Mouse (Mus musculus) spleen, postnatal 14 days (tissue): ENCODE data around the gene Usp31.
A peak's percentile ranks its signal among the peaks of the same experiment; 100 is the strongest.

Experiments used
- DNase-seq, 2 experiments: peaks; one replicate each; pipeline ENCODE4 v3.0.0; 2021 to 2022; ENCODE audit warnings: low spot score in 2 of 2

Gene Usp31

DNA sequence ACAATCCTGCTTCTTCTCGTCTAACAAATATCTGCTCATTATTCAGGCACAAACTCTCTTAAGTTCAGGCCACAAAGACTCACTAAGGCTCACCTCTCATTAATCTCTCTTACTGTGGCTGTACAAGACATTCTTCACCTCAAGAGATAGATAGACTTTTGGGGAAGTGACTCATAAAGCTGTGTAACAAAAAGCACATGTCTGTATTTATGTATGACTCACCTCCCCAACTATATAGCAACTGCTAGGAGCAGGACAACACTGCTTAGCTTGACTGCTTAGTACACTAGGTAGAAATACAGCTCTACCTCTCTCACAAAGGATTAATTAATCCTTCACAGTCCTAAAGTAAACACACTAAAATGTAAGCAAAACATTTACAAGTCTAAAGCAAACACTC lies 46.3 kb downstream of the Usp31 start:
- no peak for DNase-seq

DNA sequence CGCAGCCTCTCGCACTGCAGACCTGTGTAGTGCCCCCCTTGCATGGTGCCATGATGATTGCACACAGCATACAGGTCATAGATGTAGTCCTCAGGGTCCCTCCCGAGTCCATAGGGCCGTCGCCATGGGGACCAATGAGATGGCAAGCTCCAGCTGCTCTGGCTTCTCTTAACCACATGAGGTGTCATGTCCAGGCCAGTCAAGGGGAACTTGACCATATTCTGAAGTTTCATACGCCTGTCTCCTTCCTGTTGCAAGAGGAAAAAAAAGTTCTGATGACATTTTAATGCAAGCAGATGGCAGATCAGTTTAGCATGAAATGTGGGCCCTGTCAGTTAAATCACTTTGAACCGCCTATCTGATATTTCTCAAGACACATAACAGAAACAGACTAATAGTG lies 48.2 kb downstream of the Usp31 start:
- no peak for DNase-seq

DNA sequence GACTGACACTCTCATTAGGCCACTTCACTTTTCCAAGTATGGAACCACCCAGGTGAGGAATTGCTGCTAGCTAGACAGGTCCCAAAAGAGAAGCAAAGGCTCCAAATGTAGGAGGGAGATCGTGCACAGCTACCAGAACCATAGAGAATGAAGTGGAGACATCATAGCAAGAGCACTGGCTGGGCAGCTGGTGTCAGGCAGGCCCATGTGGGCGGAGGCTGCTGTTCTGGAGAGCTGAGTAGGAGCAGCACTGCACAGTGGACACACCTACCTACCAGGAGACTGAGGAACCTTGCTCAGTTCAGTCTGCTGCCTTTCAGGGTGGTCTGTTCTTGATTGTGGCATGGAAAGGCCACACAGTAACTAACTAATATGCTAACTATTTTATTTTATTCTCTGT lies 52.4 kb downstream of the Usp31 start:
- no peak for DNase-seq

DNA sequence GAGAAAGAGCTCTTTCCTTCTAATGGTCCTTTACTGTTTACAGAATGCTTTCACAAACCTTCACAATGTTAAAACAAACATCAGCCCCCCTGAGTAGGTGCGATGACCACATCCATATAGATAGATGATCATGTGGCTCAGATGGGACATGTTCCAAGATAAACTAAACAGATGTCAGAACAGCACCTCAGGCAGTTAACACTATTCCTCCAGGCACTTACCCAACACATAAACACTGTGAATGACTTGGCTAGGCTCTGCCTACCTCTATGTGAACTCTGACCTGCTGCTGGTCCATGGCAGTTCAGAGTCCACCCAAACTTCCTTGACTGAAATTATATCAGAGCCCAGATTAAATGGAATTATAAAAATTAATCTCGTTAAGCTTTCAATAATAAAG lies 54.4 kb downstream of the Usp31 start:
- no peak for DNase-seq

DNA sequence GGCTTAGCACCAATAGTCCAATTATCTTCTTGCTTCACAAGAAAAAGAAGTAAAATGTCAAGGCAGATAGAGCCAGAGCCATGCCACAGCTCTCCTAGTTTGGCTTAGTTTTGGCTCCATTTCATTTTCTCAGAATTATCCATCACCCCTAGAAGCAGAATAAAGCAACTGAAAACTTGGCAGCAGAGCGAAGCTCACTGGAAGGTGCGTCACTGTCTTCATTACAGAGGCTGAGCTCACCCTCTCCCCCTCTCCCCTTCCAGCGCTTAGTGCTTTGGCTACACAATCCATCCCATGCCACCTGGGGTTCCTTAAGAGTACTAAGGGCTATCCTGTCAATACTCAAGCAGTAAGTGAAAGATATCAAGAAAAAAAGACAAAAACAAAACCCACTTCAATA lies 56.3 kb downstream of the Usp31 start:
- no peak for DNase-seq

DNA sequence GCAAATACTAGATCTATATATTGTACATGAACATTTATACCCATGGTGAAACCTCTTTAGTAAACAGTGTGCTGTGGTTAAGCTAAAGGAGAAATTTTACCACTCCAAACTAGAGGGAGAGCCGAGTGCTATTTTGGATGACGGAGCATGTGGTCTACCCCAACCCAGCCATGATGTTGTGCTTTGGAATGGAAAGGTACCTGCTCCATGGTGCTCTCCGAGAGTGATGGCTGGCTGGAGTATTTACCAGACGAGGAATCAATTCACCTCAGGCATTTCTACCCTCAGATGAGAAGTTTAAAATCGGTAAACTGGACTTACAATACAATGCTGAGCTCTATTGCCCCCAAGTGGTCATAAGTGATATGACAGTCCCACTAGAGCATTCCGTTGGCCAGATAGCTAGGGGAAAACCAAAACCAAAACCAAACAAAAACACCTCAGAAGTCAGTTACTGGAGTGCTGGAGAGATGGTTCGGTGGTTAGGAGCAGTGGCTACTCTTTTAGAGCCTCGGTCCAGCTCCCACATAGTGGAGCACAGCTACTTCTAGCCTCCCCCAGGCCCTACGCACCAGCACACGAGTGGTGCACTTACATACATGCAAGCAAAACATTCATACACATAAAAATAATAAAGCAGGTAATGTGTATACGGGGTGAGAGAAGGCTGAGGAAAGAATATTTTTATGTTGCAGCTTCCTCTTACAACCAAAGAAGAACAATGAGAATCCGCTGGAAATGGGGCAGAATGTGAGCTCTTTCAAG lies 65.9 kb downstream of the Usp31 start:
- peak in 1 of 2 experiments; percentile 31 for DNase-seq

DNA sequence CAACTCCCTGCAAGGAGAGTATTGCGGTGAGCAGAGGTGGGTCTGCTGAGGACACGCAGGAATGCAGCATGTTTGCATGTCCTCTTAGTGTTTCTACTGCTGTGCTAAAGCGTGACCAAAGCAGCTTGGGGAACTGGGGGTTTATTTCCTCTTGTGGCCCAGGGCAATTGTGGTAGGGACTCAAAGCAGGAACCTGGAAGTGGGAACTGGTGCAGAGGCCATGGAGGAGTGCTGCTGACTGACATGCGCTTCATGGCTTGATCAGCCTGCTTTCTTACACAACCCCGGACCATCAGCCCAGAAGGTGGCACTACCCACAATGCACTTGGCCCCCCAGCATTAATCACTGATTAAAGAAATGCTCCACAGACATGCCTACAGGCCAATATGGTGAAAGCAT lies 70.3 kb downstream of the Usp31 start:
- DNase-seq: no peak

DNA sequence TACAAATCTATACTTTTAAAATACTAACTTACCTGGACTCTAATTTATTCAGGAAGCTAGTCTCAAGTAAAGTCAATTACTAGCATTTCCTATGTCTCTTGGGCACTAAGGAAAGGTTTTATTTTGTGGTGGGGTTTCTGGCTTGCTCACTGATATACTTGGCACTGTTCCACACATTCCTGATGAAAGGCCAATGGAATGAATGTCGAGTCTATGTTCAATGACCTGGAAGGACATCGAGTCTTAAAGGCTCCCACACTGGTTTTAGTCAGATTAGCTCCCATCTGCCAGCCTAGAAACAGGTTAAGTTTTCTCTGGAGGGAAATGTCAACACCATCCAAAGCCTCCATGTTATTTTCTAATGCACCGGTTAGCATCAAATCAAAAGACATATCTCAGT lies 72.8 kb downstream of the Usp31 start:
- no peak for DNase-seq

DNA sequence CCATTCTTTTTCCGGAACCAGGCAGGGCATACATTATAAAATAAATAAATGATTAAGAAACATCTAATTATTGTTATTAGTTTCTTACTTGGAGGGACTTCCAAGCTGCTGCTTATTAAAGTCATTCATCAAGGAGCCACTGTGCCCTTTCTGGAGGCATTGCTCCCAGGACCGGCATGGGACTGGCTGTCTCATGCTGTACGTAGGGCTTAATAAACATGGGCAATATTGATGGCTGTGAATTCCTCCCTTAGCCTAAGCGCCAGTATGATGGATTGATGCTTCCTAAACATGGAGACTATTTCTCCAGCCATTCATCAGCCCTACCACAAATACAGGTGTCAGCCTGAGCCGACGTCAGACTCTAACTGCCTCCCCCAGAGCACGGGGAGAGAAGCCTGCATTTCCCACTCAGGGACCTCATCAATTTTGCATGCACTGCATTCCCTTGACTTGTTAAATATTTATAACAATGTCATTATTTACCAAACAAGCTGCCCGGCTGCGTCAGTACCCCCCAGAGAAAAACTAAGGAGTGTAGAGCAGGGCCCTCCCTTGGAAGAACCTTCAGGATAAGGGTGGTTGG lies 84.1 kb downstream of the Usp31 start:
- no peak for DNase-seq

DNA sequence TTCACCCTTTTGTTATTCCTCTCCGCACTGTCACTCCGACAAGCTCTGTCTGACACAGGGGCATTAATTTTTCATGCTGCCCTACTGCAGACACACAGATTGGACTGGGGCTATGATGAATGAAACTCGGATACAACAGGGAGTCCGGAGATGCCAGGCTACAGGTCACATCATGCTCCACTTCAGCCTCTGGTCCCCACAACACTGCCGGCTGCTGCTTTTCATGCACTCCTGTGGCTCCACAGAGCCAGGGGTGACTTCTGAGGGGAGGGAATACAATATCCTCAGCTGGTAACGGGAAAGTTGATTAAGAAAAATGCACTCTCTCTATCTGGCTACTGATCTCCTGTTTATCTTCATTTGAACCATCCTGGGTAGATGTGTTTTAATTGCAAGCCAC lies 84.6 kb downstream of the Usp31 start:
- DNase-seq: no peak

DNA sequence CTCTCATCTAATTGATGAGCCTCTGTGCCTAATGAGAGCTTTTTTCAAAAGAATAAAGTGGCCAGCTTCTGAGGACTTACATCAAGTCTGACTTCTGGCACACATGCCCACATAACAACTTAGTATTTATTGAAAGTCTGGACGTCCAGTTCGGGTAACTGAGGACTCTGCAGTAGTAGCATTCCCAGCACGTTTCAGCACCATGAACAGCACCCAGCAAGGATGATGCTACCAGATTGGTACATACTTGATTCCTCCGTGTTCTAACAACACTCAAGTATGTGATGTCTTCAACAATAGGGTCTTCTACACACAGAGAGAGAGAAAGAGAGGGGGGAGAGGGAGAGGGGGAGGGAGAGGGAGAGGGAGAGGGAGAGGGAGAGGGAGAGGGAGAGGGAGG lies 105.4 kb downstream of the Usp31 start:
- DNase-seq: no peak

DNA sequence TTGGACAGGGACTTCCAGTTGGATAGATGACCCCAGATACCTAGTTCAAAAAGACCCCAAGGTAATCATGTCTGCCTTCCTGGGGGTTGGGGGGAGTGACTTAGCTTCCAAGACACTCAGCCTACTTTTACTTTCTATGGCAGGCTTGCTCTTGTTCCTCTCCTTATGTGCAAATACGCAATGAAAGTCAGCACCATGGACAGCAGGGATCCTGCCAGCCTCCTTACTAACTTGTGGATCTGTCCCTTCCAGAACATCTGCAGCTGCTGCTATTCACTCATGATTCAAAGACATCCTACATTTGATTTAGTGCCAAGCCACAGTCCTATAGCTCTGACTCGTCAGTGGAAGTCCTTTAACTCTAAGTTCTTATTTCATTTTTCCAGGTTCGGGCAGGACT lies 110.7 kb downstream of the Usp31 start:
- DNase-seq: no peak

DNA sequence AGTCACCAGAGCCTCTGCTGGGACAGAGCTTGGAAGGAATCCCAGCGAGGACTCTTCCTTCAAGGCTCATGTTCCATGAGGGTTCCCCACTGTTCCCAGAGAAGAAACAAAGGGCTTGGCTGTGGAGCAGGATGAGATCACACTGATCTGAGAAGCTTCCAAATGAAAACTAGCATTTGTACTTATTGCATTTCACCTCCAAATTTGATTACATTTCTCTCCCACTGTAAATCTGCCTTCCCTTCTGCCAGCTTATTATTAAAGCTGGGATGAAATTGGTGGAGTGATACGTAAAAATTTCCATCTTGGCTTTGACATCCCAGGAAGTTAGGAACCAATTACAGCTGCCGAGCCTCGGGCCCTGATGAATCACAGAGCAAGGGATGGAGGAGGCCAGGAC lies 111.6 kb downstream of the Usp31 start:
- no peak for DNase-seq

DNA sequence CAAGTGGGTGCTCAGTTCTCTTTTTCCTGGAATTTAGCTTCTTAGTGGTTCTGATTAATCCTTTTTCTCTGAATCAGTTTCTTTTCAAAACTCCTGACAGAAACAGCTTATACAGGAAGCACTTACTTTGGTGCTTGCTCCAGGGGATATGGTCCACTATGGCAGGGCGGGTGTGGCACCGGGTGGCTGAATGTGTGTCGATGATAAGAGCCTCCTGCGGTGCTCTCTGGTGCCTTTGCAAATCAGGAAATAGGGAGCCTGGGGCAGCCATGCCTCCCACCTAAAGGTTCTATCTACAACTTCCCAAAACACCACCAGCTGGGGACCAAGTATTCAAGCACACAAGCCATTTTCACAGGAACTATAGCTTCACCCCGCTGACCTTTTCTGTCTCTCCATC lies 112.0 kb downstream of the Usp31 start:
- DNase-seq: no peak

DNA sequence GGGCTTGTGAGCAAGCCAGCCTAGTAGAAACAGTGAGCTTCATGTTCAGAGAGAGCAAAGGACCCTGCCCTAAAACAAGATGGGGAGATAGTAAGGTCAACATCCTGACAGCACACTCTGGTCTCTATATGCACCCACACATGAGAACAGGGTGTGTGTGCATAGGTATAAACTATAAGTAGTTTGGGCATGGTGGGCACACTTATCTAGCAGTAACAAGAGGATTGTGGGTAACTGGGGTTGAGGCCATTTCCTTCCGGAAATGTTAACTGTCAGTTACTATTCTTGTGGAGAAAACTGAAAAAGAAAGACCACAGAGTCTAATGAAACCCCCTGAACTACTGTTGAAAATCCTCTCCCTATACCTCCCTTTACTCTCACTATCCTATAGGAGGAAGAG lies 112.4 kb downstream of the Usp31 start:
- DNase-seq: no peak
